In genomic region chr5:33272146-33272545, GRCm38 (mm10) we compare ENCODE assay signal across 10 mouse cellular contexts. TPM values are rescaled to one million over a fixed set of nuclear protein-coding genes. Genes with fewer than 3 reads are reported as not detected.
DNase-seq lines count a peak whose midpoint lies in the region; ATAC-seq and TF ChIP-seq lines count a peak whose summit lies in the region.
"Had no signal": no experiment of that assay in that cellular context is flagged by ENCODE, and none has a peak within 500 bp of the region (broad histone marks: within the 10 kb centered on the region; RNA-seq: fewer than 3 reads in every experiment).

No protein-coding gene starts in this region.

- peak overlapping the region; percentile 91 for H3K9ac ChIP-seq in forebrain, embryonic 12.5 days
- no peak overlapping the region for H3K9ac ChIP-seq in forebrain, embryonic 16.5 days (replicated peaks; ENCODE audit: low read depth, low read length)
- peak overlapping the region; percentile 15; the same call in 1 of the 2 replicates for H3K9ac ChIP-seq in kidney, embryonic 15.5 days
- peak overlapping the region; percentile 94 for H3K9ac ChIP-seq in liver, postnatal 0 days (replicated peaks)

- ATAC-seq in forebrain, embryonic 12.5 days (ENCODE audit: low FRiP score): no peak
- no peak for ATAC-seq in forebrain, embryonic 16.5 days
- no peak for ATAC-seq in kidney, embryonic 15.5 days (replicated peaks; ENCODE audit: low FRiP score)
- ATAC-seq in liver, postnatal 0 days: no peak
- no peak for ATAC-seq in megakaryocyte progenitor cell, adult 5-6 weeks (replicated peaks; ENCODE audit: poor library complexity)

- no peak for TF ChIP-seq POLR2A in thymus, adult 2 months (IDR thresholded peaks at IDR 0.05; ENCODE audit: control insufficient read depth, extremely low read depth, insufficient read depth, low read length, poor library complexity)

- H3K9me3 ChIP-seq in forebrain, embryonic 12.5 days: no peaks in the 10 kb centered on the region
- no peaks in the 10 kb centered on the region for H3K9me3 ChIP-seq in forebrain, embryonic 16.5 days (ENCODE audit: control insufficient read depth, low read length)
- H3K9me3 ChIP-seq in kidney, embryonic 15.5 days (replicated peaks): no peaks in the 10 kb centered on the region
- no peaks in the 10 kb centered on the region for H3K9me3 ChIP-seq in erythroblast, embryonic 14.5 days (ENCODE audit: control insufficient read depth, low read length)
- no peaks in the 10 kb centered on the region for H3K9me3 ChIP-seq in liver, postnatal 0 days (ENCODE audit: low read length)

- no peak for TF ChIP-seq CTCF in liver, postnatal 0 days (IDR thresholded peaks at IDR 0.05; ENCODE audit: low read depth)
- no peak for TF ChIP-seq CTCF in thymus, adult 2 months (IDR thresholded peaks at IDR 0.05; ENCODE audit: borderline replicate concordance, control insufficient read depth, extremely low read depth, insufficient read depth, low read length, poor library complexity)

- WGBS in forebrain, embryonic 12.5 days: 90% methylated on average over 7 of the region's 7 CpGs
- 80% methylated on average over 7 of the region's 7 CpGs for WGBS in forebrain, embryonic 16.5 days
- WGBS in kidney, embryonic 15.5 days: 82% methylated on average over 7 of the region's 7 CpGs
- 67% methylated on average over 7 of the region's 7 CpGs for WGBS in liver, postnatal 0 days (ENCODE audit: insufficient replicate concordance)
- 93% methylated on average over 7 of the region's 7 CpGs for WGBS in thymus, adult 2 months

- no peak for DNase-seq in kidney, adult 8-10 months
- no peak for DNase-seq in liver, postnatal 0 days
- DNase-seq in thymus, adult 2 months: no peak
- DNase-seq: adrenal gland, postnatal 14 days had no signal

- H3K4me2 ChIP-seq in forebrain, embryonic 12.5 days: peak overlapping the region; percentile 93
- H3K4me2 ChIP-seq in forebrain, embryonic 16.5 days (ENCODE audit: low read length): no peak overlapping the region
- H3K4me2 ChIP-seq in kidney, embryonic 15.5 days: no peak overlapping the region
- peak overlapping the region; percentile 80 for H3K4me2 ChIP-seq in liver, postnatal 0 days (ENCODE audit: low read depth, low read length)

- H3K27ac ChIP-seq in forebrain, embryonic 12.5 days: 0 out of 2 replicates have a peak overlapping the region, but pooled peaks have one; percentile 13
- H3K27ac ChIP-seq in forebrain, embryonic 16.5 days (ENCODE audit: low read length): no peak overlapping the region
- H3K27ac ChIP-seq in kidney, embryonic 15.5 days: no peak overlapping the region
- peak overlapping the region; percentile 95 for H3K27ac ChIP-seq in liver, postnatal 0 days (ENCODE audit: low read depth)
- H3K27ac ChIP-seq in thymus, adult 2 months (ENCODE audit: control insufficient read depth, insufficient read depth, low read length): no peak overlapping the region

- H3K36me3 ChIP-seq in forebrain, embryonic 12.5 days (replicated peaks): peaks cover 36% of the 10 kb centered on the region
- H3K36me3 ChIP-seq in forebrain, embryonic 16.5 days (ENCODE audit: control insufficient read depth, insufficient read depth): peaks cover 17% of the 10 kb centered on the region
- H3K36me3 ChIP-seq in kidney, embryonic 15.5 days: peaks cover 44% of the 10 kb centered on the region
- H3K36me3 ChIP-seq in erythroblast, embryonic 14.5 days (ENCODE audit: control insufficient read depth): peaks cover 70% of the 10 kb centered on the region
- peaks cover 44% of the 10 kb centered on the region for H3K36me3 ChIP-seq in liver, postnatal 0 days (replicated peaks; ENCODE audit: insufficient read depth, low read length)
- peaks cover 23% of the 10 kb centered on the region for H3K36me3 ChIP-seq in thymus, adult 2 months (ENCODE audit: control insufficient read depth, insufficient read depth, low read length)

- H3K4me1 ChIP-seq in forebrain, embryonic 12.5 days: peaks cover 41% of the 10 kb centered on the region
- H3K4me1 ChIP-seq in forebrain, embryonic 16.5 days (replicated peaks; ENCODE audit: control insufficient read depth, insufficient read depth, low read length): peaks cover 39% of the 10 kb centered on the region
- peaks cover 31% of the 10 kb centered on the region for H3K4me1 ChIP-seq in kidney, embryonic 15.5 days
- H3K4me1 ChIP-seq in erythroblast, embryonic 14.5 days (ENCODE audit: control insufficient read depth): peaks cover 69% of the 10 kb centered on the region
- H3K4me1 ChIP-seq in liver, postnatal 0 days (ENCODE audit: insufficient read depth): peaks cover 42% of the 10 kb centered on the region
- peaks cover 11% of the 10 kb centered on the region for H3K4me1 ChIP-seq in thymus, adult 2 months (replicated peaks; ENCODE audit: control insufficient read depth, insufficient read depth, low read length)

- TF ChIP-seq EP300 in liver, postnatal 0 days (IDR thresholded peaks at IDR 0.05; ENCODE audit: low read depth): no peak

- H3K4me3 ChIP-seq in forebrain, embryonic 12.5 days (replicated peaks): no peak overlapping the region
- no peak overlapping the region for H3K4me3 ChIP-seq in forebrain, embryonic 16.5 days (replicated peaks; ENCODE audit: low read length)
- 0 out of 2 replicates have a peak overlapping the region, but pooled peaks have one; percentile 63 for H3K4me3 ChIP-seq in kidney, embryonic 15.5 days (replicated peaks)
- H3K4me3 ChIP-seq in erythroblast, embryonic 14.5 days (replicated peaks): peak overlapping the region; percentile 99
- H3K4me3 ChIP-seq in liver, postnatal 0 days (ENCODE audit: low read depth, low read length): peak overlapping the region; percentile 95
- no peak overlapping the region for H3K4me3 ChIP-seq in thymus, adult 2 months (ENCODE audit: control insufficient read depth, insufficient read depth, low read length)

- no peaks in the 10 kb centered on the region for H3K27me3 ChIP-seq in forebrain, embryonic 12.5 days
- H3K27me3 ChIP-seq in forebrain, embryonic 16.5 days (replicated peaks; ENCODE audit: control insufficient read depth, insufficient read depth, low read length): no peaks in the 10 kb centered on the region
- H3K27me3 ChIP-seq in kidney, embryonic 15.5 days: no peaks in the 10 kb centered on the region
- no peaks in the 10 kb centered on the region for H3K27me3 ChIP-seq in erythroblast, embryonic 14.5 days (ENCODE audit: control insufficient read depth)
- H3K27me3 ChIP-seq in liver, postnatal 0 days (ENCODE audit: insufficient read depth, low read length): no peaks in the 10 kb centered on the region
- no peaks in the 10 kb centered on the region for H3K27me3 ChIP-seq in thymus, adult 2 months (ENCODE audit: control insufficient read depth, insufficient read depth, low read length)

RNA-seq across cellular contexts. Expression of gene Ctbp1, which starts 2.6 kb away (rescaled TPM):
- 545 and 552 TPM in 2 replicates for polyA plus RNA-seq in forebrain, embryonic 12.5 days (2016; fragmentation: Nextera tagmentation; extraction: Ambion mirVana)
- 496 and 540 TPM in 2 replicates for polyA plus RNA-seq in forebrain, embryonic 16.5 days (2015; fragmentation: Nextera tagmentation; extraction: Ambion mirVana)
- 318 and 324 TPM in 2 replicates for polyA plus RNA-seq in kidney, embryonic 15.5 days (2015; fragmentation: Nextera tagmentation; extraction: Ambion mirVana)
- 61.9 and 68.6 TPM in 2 replicates for polyA plus RNA-seq in erythroblast, embryonic 14.5 days (2012)
- polyA plus RNA-seq in liver, postnatal 0 days (2015; fragmentation: Nextera tagmentation; extraction: Ambion mirVana): 91.1 and 93.8 TPM in 2 replicates
- total RNA-seq in megakaryocyte progenitor cell, adult 5-6 weeks (2015): 108 and 115 TPM in 2 replicates
- total RNA-seq in megakaryocyte progenitor cell, adult 5-6 weeks (2017): 139 and 141 TPM in 2 replicates
- polyA plus RNA-seq in thymus, adult 2 months (2012; rRNA removed): 565 and 568 TPM in 2 replicates

RNA-seq across cellular contexts. Expression of gene Spon2, which starts 53.9 kb away (rescaled TPM):
- 0.67 and 2.0 TPM in 2 replicates for polyA plus RNA-seq in forebrain, embryonic 12.5 days (2016; fragmentation: Nextera tagmentation; extraction: Ambion mirVana)
- polyA plus RNA-seq in forebrain, embryonic 16.5 days (2015; fragmentation: Nextera tagmentation; extraction: Ambion mirVana): 3.7 and 5.0 TPM in 2 replicates
- 6.0 and 13.2 TPM in 2 replicates for polyA plus RNA-seq in kidney, embryonic 15.5 days (2015; fragmentation: Nextera tagmentation; extraction: Ambion mirVana)
- 0.05 and 0.15 TPM in 2 replicates for polyA plus RNA-seq in erythroblast, embryonic 14.5 days (2012)
- 12.6 and 19.7 TPM in 2 replicates for polyA plus RNA-seq in liver, postnatal 0 days (2015; fragmentation: Nextera tagmentation; extraction: Ambion mirVana)
- total RNA-seq in megakaryocyte progenitor cell, adult 5-6 weeks (2015): 1.1 and 3.4 TPM in 2 replicates
- total RNA-seq in megakaryocyte progenitor cell, adult 5-6 weeks (2017): 1.2 and 2.1 TPM in 2 replicates
- polyA plus RNA-seq in thymus, adult 2 months (2012; rRNA removed): 8.0 and 10.5 TPM in 2 replicates
- total RNA-seq: granulocyte monocyte progenitor cell, adult 5-6 weeks had no signal

Comparison
In these comparisons a context has a peak if more than half of its experiments do, and no peak if none do; other contexts are left out.
1. H3K27ac ChIP-seq: peak in forebrain, embryonic 12.5 days (single experiment) and liver, postnatal 0 days (single experiment); none in forebrain, embryonic 16.5 days (single experiment), kidney, embryonic 15.5 days (single experiment) and thymus, adult 2 months (single experiment).
2. H3K4me2 ChIP-seq: peak in forebrain, embryonic 12.5 days (single experiment) and liver, postnatal 0 days (single experiment); none in forebrain, embryonic 16.5 days (single experiment) and kidney, embryonic 15.5 days (single experiment).
3. H3K4me3 ChIP-seq: peak in kidney, embryonic 15.5 days (single experiment), erythroblast, embryonic 14.5 days (single experiment) and liver, postnatal 0 days (single experiment); none in forebrain, embryonic 12.5 days (single experiment), forebrain, embryonic 16.5 days (single experiment) and thymus, adult 2 months (single experiment).